Mouse (Mus musculus) limb, embryonic 15.5 days (tissue): ENCODE measurements around the gene Zfp64. TPM values are rescaled to one million over a fixed set of nuclear protein-coding genes. Genes with fewer than 3 reads are reported as not detected.

Source experiments
- ATAC-seq: fragments of 200-750 bp; cut with Nextera tagmentation; 2 replicates; pipeline ENCODE4 v1.8.0; 2017; ENCODE audit warnings: low read depth, moderate TSS enrichment; ENCODE audit not compliant: insufficient number of reproducible peaks, low FRiP score, low TSS enrichment
- H3K27ac ChIP-seq: fragments of 300-500 bp; sonication (generic); 2 replicates; pipeline ENCODE4 v1.5.1; 2015; ENCODE audit warnings: moderate library complexity, mild to moderate bottlenecking, inconsistent platforms
- H3K27me3 ChIP-seq: fragments of 300-500 bp; sonication (generic); 2 replicates; pipeline ENCODE4 v1.6.1; 2015; ENCODE audit warnings: inconsistent platforms
- H3K36me3 ChIP-seq: fragments of 300-500 bp; sonication (generic); 2 replicates; pipeline ENCODE4 v1.6.1; 2015; ENCODE audit warnings: inconsistent platforms
- H3K4me1 ChIP-seq: fragments of 300-500 bp; sonication (generic); 2 replicates; pipeline ENCODE4 v1.6.1; 2015; ENCODE audit warnings: inconsistent platforms
- H3K4me2 ChIP-seq: fragments of 300-500 bp; sonication (generic); 2 replicates; pipeline ENCODE4 v1.6.1; 2015; ENCODE audit warnings: mild to moderate bottlenecking, inconsistent platforms
- H3K4me3 ChIP-seq: fragments of 300-500 bp; sonication (generic); 2 replicates; pipeline ENCODE4 v1.5.1; 2015; ENCODE audit warnings: mild to moderate bottlenecking, inconsistent platforms
- H3K9ac ChIP-seq: fragments of 300-500 bp; sonication (generic); 2 replicates; pipeline ENCODE4 v1.6.1; 2015; ENCODE audit warnings: inconsistent platforms
- H3K9me3 ChIP-seq: fragments of 300-500 bp; sonication (generic); 2 replicates; pipeline ENCODE4 v1.6.1; 2016; ENCODE audit warnings: inconsistent platforms
- WGBS: fragments of 180-500 bp; shearing (Covaris S2); methylation state at CpG from one replicate; pipeline ENCODE4 v1.1.7; 2015; 5-methylcytosine and 5-hydroxymethylcytosine counted together
- polyA plus RNA-seq: library from polyadenylated mRNA; unstranded; fragments of >200 nt; fragmentation: Nextera tagmentation; extraction: Ambion mirVana; gene quantifications from 2 replicates; pipeline ENCODE4 v1.2.1, GENCODE M21; 2015

Zfp64 gene
- 45.9 and 48.6 TPM in 2 replicates for polyA plus RNA-seq

GRCm38 (mm10) chr2:168954835-168955716 lies at the start of gene Zfp64:
Gene Zfp64 (minus strand): TSS chr2:168955587.
- no peaks in the 10 kb centered on the region for H3K27me3 ChIP-seq
- peaks cover 18% of the 10 kb centered on the region for H3K4me1 ChIP-seq
- peak within 1 kb of the TSS; percentile 84 for H3K27ac ChIP-seq
- ATAC-seq, result peak; percentile 82
- H3K4me2 ChIP-seq, result peak within 1 kb of the TSS; percentile 88
- WGBS, result under 1% methylated on average over 52 of the region's 52 CpGs
- peak within 1 kb of the TSS; percentile 83 for H3K9ac ChIP-seq
- no peaks in the 10 kb centered on the region for H3K9me3 ChIP-seq
- H3K36me3 ChIP-seq, result peaks cover 21% of the 10 kb centered on the region
- peak within 1 kb of the TSS; percentile 72 for H3K4me3 ChIP-seq

- Histone ChIP-seq H3K27me3 (no peaks in the 10 kb centered on the region), H3K9ac (no peak overlapping the region), H3K4me3 (no peak overlapping the region), H3K4me1 (no peaks in the 10 kb centered on the region), H3K4me2 (no peak overlapping the region), H3K36me3 (no peaks in the 10 kb centered on the region), H3K27ac (no peak overlapping the region), H3K9me3 (no peaks in the 10 kb centered on the region)
- no peak for ATAC-seq
- WGBS, result 76% methylated on average over 22 of the region's 22 CpGs
Measured at GRCm38 (mm10) chr2:168992642-168993420, 37.4 kb upstream of the Zfp64 start.

- H3K9me3 ChIP-seq, result no peaks in the 10 kb centered on the region
- H3K9ac ChIP-seq, result no peak overlapping the region
- no peak for ATAC-seq
- H3K27ac ChIP-seq, result no peak overlapping the region
- no peaks in the 10 kb centered on the region for H3K27me3 ChIP-seq
- H3K4me2 ChIP-seq, result no peak overlapping the region
- no peaks in the 10 kb centered on the region for H3K4me1 ChIP-seq
- WGBS, result 81% methylated on average over 4 of the region's 4 CpGs
- H3K4me3 ChIP-seq, result no peak overlapping the region
- no peaks in the 10 kb centered on the region for H3K36me3 ChIP-seq
Measured at GRCm38 (mm10) chr2:168990957-168991356, 35.6 kb upstream of the Zfp64 start.

- ATAC-seq, result no peak
- Histone ChIP-seq H3K27ac (no peak overlapping the region), H3K9ac (no peak overlapping the region), H3K27me3 (no peaks in the 10 kb centered on the region), H3K4me2 (no peak overlapping the region), H3K9me3 (no peaks in the 10 kb centered on the region), H3K36me3 (no peaks in the 10 kb centered on the region), H3K4me1 (no peaks in the 10 kb centered on the region), H3K4me3 (no peak overlapping the region)
- WGBS, result 56% methylated on average over 13 of the region's 13 CpGs
Measured at GRCm38 (mm10) chr2:168990061-168990753, 34.8 kb upstream of the Zfp64 start.

GRCm38 (mm10) chr2:168988056-168988455 lies 32.7 kb upstream of the Zfp64 start:
- Histone ChIP-seq H3K4me2 (no peak overlapping the region), H3K27me3 (no peaks in the 10 kb centered on the region), H3K9me3 (no peaks in the 10 kb centered on the region), H3K4me3 (no peak overlapping the region), H3K27ac (no peak overlapping the region), H3K36me3 (no peaks in the 10 kb centered on the region), H3K4me1 (no peaks in the 10 kb centered on the region), H3K9ac (no peak overlapping the region)
- WGBS, result 97% methylated on average over 1 of the region's 1 CpGs
- ATAC-seq, result no peak

GRCm38 (mm10) chr2:168987421-168987820 lies 32.0 kb upstream of the Zfp64 start:
- no peaks in the 10 kb centered on the region for H3K9me3 ChIP-seq
- no peaks in the 10 kb centered on the region for H3K36me3 ChIP-seq
- H3K27me3 ChIP-seq, result no peaks in the 10 kb centered on the region
- H3K4me2 ChIP-seq, result no peak overlapping the region
- no peak overlapping the region for H3K27ac ChIP-seq
- WGBS, result 81% methylated on average over 13 of the region's 13 CpGs
- no peak overlapping the region for H3K9ac ChIP-seq
- H3K4me1 ChIP-seq, result no peaks in the 10 kb centered on the region
- no peak overlapping the region for H3K4me3 ChIP-seq
- ATAC-seq, result no peak

- H3K4me3 ChIP-seq, result no peak overlapping the region
- no peak for ATAC-seq
- no peak overlapping the region for H3K4me2 ChIP-seq
- WGBS, result 94% methylated on average over 7 of the region's 7 CpGs
- H3K27me3 ChIP-seq, result no peaks in the 10 kb centered on the region
- no peaks in the 10 kb centered on the region for H3K9me3 ChIP-seq
- H3K4me1 ChIP-seq, result 0 out of 2 replicates have a peak, but pooled peaks cover 4% of the 10 kb centered on the region
- no peak overlapping the region for H3K9ac ChIP-seq
- no peak overlapping the region for H3K27ac ChIP-seq
- no peaks in the 10 kb centered on the region for H3K36me3 ChIP-seq
Measured at GRCm38 (mm10) chr2:168981951-168982350, 26.6 kb upstream of the Zfp64 start.

GRCm38 (mm10) chr2:168981448-168981847 lies 26.1 kb upstream of the Zfp64 start:
- Histone ChIP-seq H3K36me3 (no peaks in the 10 kb centered on the region), H3K9ac (no peak overlapping the region), H3K4me2 (no peak overlapping the region), H3K4me3 (no peak overlapping the region), H3K27ac (no peak overlapping the region), H3K9me3 (no peaks in the 10 kb centered on the region), H3K27me3 (no peaks in the 10 kb centered on the region), H3K4me1 (0 out of 2 replicates have a peak, but pooled peaks cover 4% of the 10 kb centered on the region)
- 80% methylated on average over 12 of the region's 12 CpGs for WGBS
- no peak for ATAC-seq

GRCm38 (mm10) chr2:168980859-168981258 lies 25.5 kb upstream of the Zfp64 start:
- H3K9me3 ChIP-seq, result no peaks in the 10 kb centered on the region
- 0 out of 2 replicates have a peak, but pooled peaks cover 4% of the 10 kb centered on the region for H3K4me1 ChIP-seq
- peak; percentile 75 for ATAC-seq
- no peaks in the 10 kb centered on the region for H3K36me3 ChIP-seq
- no peak overlapping the region for H3K27ac ChIP-seq
- no peak overlapping the region for H3K9ac ChIP-seq
- WGBS, result 62% methylated on average over 6 of the region's 6 CpGs
- no peak overlapping the region for H3K4me3 ChIP-seq
- no peak overlapping the region for H3K4me2 ChIP-seq
- no peaks in the 10 kb centered on the region for H3K27me3 ChIP-seq

- no peak overlapping the region for H3K27ac ChIP-seq
- WGBS, result 57% methylated on average over 11 of the region's 11 CpGs
Measured at GRCm38 (mm10) chr2:168979742-168980141, 24.4 kb upstream of the Zfp64 start.

GRCm38 (mm10) chr2:168978031-168978430 lies 22.6 kb upstream of the Zfp64 start:
- Histone ChIP-seq H3K4me2 (no peak overlapping the region), H3K4me3 (no peak overlapping the region), H3K9ac (no peak overlapping the region), H3K36me3 (no peaks in the 10 kb centered on the region), H3K27me3 (no peaks in the 10 kb centered on the region), H3K9me3 (no peaks in the 10 kb centered on the region), H3K4me1 (0 out of 2 replicates have a peak, but pooled peaks cover 4% of the 10 kb centered on the region), H3K27ac (no peak overlapping the region)
- ATAC-seq, result 0 out of 2 replicates have a peak, but pooled peaks have one; percentile 19
- WGBS, result 47% methylated on average over 9 of the region's 9 CpGs

More at GRCm38 (mm10) chr2:168979742-168980141, 24.4 kb upstream of the Zfp64 start:
- no peak for ATAC-seq
- no peaks in the 10 kb centered on the region for H3K36me3 ChIP-seq
- no peak overlapping the region for H3K4me3 ChIP-seq
- 0 out of 2 replicates have a peak, but pooled peaks cover 4% of the 10 kb centered on the region for H3K4me1 ChIP-seq
- H3K9ac ChIP-seq, result no peak overlapping the region
- no peaks in the 10 kb centered on the region for H3K9me3 ChIP-seq
- no peak overlapping the region for H3K4me2 ChIP-seq
- no peaks in the 10 kb centered on the region for H3K27me3 ChIP-seq
